Mouse (Mus musculus): Measurements from ENCODE around the gene B3galnt2. TPM values are rescaled to one million over a fixed set of nuclear protein-coding genes. Genes with fewer than 3 reads are reported as not detected.

Gene B3galnt2
- polyA plus RNA-seq, 1 experiment, result 123 TPM

- no peak for TF ChIP-seq GATA1 (IDR thresholded peaks at IDR 0.05; ENCODE audit: low read length)
Measured at GRCm38 (mm10) chr13:14035875-14036630, 81.8 kb downstream of the B3galnt2 start.

- TF ChIP-seq GATA1 (IDR thresholded peaks at IDR 0.05; ENCODE audit: low read length), result no peak
Measured at GRCm38 (mm10) chr13:14038911-14039291, 84.6 kb downstream of the B3galnt2 start.

GRCm38 (mm10) chr13:14039292-14039965 lies 85.2 kb downstream of the B3galnt2 start, which contains the start of gene Tbce:
Gene Tbce, minus strand, starts transcription at chr13:14039638.
- no peak for TF ChIP-seq GATA1 (IDR thresholded peaks at IDR 0.05; ENCODE audit: low read length)

- no peak for TF ChIP-seq GATA1 (IDR thresholded peaks at IDR 0.05; ENCODE audit: low read length)
Measured at GRCm38 (mm10) chr13:14040186-14040585, 85.9 kb downstream of the B3galnt2 start.

GRCm38 (mm10) chr13:14043851-14044250 lies 89.6 kb downstream of the B3galnt2 start:
- no peak for TF ChIP-seq GATA1 (IDR thresholded peaks at IDR 0.05; ENCODE audit: low read length)

- no peak for TF ChIP-seq GATA1 (IDR thresholded peaks at IDR 0.05; ENCODE audit: low read length)
Measured at GRCm38 (mm10) chr13:14044521-14044920, 90.3 kb downstream of the B3galnt2 start.

Other genes with a start within 250 kb of the B3galnt2 start
- gene Gng4, start 170.4 kb upstream of the B3galnt2 start, polyA plus RNA-seq (2012), result not detected in 2 replicates
- gene Tbce, start 85.2 kb downstream of the B3galnt2 start, polyA plus RNA-seq (2012), result 1.3 and 2.0 TPM in 2 replicates
- 6.6 and 9.3 TPM in 2 replicates for gene Arid4b, start 108.8 kb downstream of the B3galnt2 start, polyA plus RNA-seq (2012)
- 2.2 and 2.7 TPM in 2 replicates for gene Ggps1, start 109.0 kb downstream of the B3galnt2 start, polyA plus RNA-seq (2012)

Measured in G1E-ER4 (cell line).